Mouse (Mus musculus): ENCODE data around the gene Slc13a5. TPM values are rescaled to one million over a fixed set of nuclear protein-coding genes. Genes with fewer than 3 reads are reported as not detected.

The Slc13a5 gene
- polyA plus RNA-seq, 1 experiment, result 34.1 TPM

DNA sequence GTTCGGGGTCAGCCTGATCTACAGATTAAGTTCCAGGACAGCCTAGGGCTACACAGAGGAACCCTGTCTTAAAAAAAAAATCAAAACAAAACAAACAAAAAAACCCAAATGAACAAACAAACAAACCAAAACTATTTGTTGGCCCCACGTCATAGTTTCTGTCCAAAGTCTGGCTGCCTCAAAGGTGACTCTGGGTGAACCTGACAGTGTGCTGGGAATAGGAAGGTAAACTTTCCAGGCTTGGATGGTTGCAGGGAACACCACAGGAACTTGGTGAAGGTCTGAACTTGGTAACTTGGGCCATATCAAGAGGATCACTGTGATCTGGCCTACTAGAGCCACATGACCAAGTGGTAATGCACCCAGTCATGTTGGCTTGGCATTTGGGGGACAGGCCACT lies 10.6 kb downstream of the Slc13a5 start:
- H3K4me3 ChIP-seq (ENCODE audit: control insufficient read depth, low read depth, low read length), result no peak overlapping the region
- H3K27ac ChIP-seq (ENCODE audit: control insufficient read depth, insufficient read depth, low read depth, low read length), result no peak overlapping the region
- no peak for TF ChIP-seq POLR2A (IDR thresholded peaks at IDR 0.05; ENCODE audit: control insufficient read depth, low read depth, low read length)
- H3K27me3 ChIP-seq (ENCODE audit: control insufficient read depth, insufficient read depth, low read length), result no peaks in the 10 kb centered on the region
- no peaks in the 10 kb centered on the region for H3K36me3 ChIP-seq (ENCODE audit: control insufficient read depth, insufficient read depth, low read length)
- H3K4me1 ChIP-seq (ENCODE audit: control insufficient read depth, insufficient read depth, low read length), result no peaks in the 10 kb centered on the region

DNA sequence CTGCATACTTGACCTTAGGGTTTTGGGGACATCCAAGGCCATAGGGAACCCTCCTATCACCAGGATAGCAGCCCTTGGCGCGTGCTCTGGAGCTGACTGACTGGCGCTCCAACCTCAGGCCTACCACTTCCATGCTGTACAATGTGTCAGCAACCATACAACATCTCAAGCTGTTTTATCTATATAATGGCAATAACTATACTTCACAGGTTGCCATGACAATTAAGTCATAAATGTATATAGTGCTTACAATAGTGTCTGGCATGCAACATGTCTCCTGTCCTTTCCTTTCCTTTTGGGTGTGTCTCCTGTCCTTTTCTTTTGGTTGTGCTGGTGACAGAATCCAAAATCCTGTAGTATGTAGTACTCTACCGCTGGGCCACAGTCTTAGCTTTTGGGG lies 11.4 kb downstream of the Slc13a5 start:
- no peaks in the 10 kb centered on the region for H3K27me3 ChIP-seq (ENCODE audit: control insufficient read depth, insufficient read depth, low read length)
- H3K27ac ChIP-seq (ENCODE audit: control insufficient read depth, insufficient read depth, low read depth, low read length), result no peak overlapping the region
- no peaks in the 10 kb centered on the region for H3K4me1 ChIP-seq (ENCODE audit: control insufficient read depth, insufficient read depth, low read length)
- TF ChIP-seq CTCF (IDR thresholded peaks at IDR 0.05; ENCODE audit: control insufficient read depth, insufficient read depth, insufficient replicate concordance, low read depth, low read length) (no peak), POLR2A (IDR thresholded peaks at IDR 0.05; ENCODE audit: control insufficient read depth, low read depth, low read length) (no peak)
- no peak overlapping the region for H3K4me3 ChIP-seq (ENCODE audit: control insufficient read depth, low read depth, low read length)
- H3K36me3 ChIP-seq (ENCODE audit: control insufficient read depth, insufficient read depth, low read length), result no peaks in the 10 kb centered on the region

DNA sequence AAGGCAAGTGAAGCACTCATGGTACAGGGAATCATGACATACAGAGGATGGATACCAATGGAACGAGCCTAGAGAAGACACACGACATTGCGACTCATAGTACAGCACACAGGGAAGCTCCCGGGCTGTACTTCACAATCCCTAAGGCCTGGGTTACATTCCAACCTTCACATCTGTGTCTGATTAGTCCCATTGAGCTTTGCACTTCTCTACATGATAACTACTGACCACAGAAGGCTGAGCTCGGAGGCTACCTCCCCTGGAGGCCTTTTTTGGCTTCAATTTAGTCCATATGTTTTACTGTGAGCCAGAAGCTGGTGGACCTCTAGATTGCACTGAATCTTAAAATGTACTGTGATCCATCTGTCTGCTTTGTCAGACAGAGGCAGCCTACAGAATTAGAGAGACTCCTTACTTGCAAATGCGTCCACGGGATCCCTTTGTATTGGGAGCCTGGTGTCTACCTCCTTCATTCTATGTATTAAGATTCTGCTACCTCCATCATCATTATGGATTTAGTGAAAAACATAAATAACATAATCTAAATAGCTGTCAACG lies 21.7 kb downstream of the Slc13a5 start:
- Histone ChIP-seq H3K4me3 (ENCODE audit: control insufficient read depth, low read depth, low read length) (peak overlapping the region; percentile 7; the same call in 1 of the 2 replicates), H3K4me1 (ENCODE audit: control insufficient read depth, insufficient read depth, low read length) (no peaks in the 10 kb centered on the region), H3K27ac (ENCODE audit: control insufficient read depth, insufficient read depth, low read depth, low read length) (no peak overlapping the region), H3K27me3 (ENCODE audit: control insufficient read depth, insufficient read depth, low read length) (no peaks in the 10 kb centered on the region), H3K36me3 (ENCODE audit: control insufficient read depth, insufficient read depth, low read length) (no peaks in the 10 kb centered on the region)
- TF ChIP-seq POLR2A (IDR thresholded peaks at IDR 0.05; ENCODE audit: control insufficient read depth, low read depth, low read length), result no peak
- no peak for TF ChIP-seq CTCF (IDR thresholded peaks at IDR 0.05; ENCODE audit: control insufficient read depth, insufficient read depth, insufficient replicate concordance, low read depth, low read length)

DNA sequence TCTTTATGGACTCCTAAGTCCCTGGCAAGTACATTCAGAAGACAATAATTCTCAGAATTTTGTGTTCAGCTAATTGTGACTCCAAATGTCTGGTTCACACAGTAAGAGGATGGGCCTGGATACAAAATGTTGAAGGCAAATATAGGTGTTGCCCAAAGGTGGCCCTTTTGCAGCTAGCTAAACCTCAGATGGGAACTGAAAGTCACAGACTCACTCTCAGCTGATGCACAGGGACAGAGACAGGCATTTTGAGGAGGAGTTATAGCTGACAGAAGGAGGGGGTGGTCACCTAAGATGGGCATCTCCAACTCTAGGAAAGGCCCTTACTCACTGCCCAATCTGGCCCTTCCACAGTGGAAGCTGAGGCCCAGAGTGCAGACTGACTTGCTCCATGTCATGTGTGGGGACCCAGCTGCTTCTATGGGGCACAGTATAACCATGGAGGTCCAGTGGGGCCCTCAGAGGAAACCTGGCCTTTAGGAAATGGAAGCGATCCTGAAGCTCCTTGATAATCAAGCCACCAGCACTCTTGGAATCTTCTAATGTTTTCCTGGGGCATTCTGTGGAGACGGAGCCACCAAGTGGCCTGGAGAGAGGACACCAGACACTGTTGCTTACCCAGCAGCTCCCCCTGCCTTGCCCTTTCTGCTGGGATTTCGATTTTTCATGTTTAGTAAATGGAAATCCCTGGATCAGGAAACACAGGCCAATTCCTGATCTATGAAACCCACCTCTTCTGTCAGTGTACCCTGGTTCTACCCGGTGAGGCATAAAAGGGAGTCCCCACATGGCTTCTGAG lies 26.8 kb downstream of the Slc13a5 start:
- TF ChIP-seq POLR2A (IDR thresholded peaks at IDR 0.05; ENCODE audit: control insufficient read depth, low read depth, low read length) (no peak), CTCF (IDR thresholded peaks at IDR 0.05; ENCODE audit: control insufficient read depth, insufficient read depth, insufficient replicate concordance, low read depth, low read length) (no peak)
- H3K27me3 ChIP-seq (ENCODE audit: control insufficient read depth, insufficient read depth, low read length), result no peaks in the 10 kb centered on the region
- no peak overlapping the region for H3K4me3 ChIP-seq (ENCODE audit: control insufficient read depth, low read depth, low read length)
- H3K4me1 ChIP-seq (ENCODE audit: control insufficient read depth, insufficient read depth, low read length), result no peaks in the 10 kb centered on the region
- H3K36me3 ChIP-seq (ENCODE audit: control insufficient read depth, insufficient read depth, low read length), result no peaks in the 10 kb centered on the region
- H3K27ac ChIP-seq (ENCODE audit: control insufficient read depth, insufficient read depth, low read depth, low read length), result no peak overlapping the region

DNA sequence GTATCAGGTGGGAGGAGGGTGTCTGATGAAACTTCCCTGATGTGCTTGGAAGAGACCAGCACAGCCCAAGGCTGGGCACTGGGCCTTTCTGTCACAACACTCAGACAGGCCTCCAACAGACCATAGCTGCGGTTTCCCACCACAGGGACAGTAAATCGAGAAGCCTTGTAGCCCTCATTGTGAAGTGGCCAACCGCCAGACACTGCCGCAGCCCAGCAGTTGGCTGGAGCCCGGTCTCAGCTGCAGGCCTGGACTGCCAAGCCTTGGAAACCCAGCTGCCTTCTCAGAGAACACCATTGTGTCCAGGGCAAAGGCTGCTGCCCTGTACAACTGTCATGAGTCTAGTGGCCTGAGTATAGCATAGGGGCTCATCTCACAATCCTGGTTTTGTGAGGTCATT lies 33.0 kb downstream of the Slc13a5 start:
- Histone ChIP-seq H3K27me3 (ENCODE audit: control insufficient read depth, insufficient read depth, low read length) (no peaks in the 10 kb centered on the region), H3K4me3 (ENCODE audit: control insufficient read depth, low read depth, low read length) (peak overlapping the region; percentile 59), H3K4me1 (ENCODE audit: control insufficient read depth, insufficient read depth, low read length) (peaks cover 2% of the 10 kb centered on the region; the same call in 1 of the 2 replicates), H3K27ac (ENCODE audit: control insufficient read depth, insufficient read depth, low read depth, low read length) (peak overlapping the region; percentile 2; the same call in 1 of the 2 replicates), H3K36me3 (ENCODE audit: control insufficient read depth, insufficient read depth, low read length) (no peaks in the 10 kb centered on the region)
- TF ChIP-seq CTCF (IDR thresholded peaks at IDR 0.05; ENCODE audit: control insufficient read depth, insufficient read depth, insufficient replicate concordance, low read depth, low read length) (no peak), POLR2A (IDR thresholded peaks at IDR 0.05; ENCODE audit: control insufficient read depth, low read depth, low read length) (0 out of 2 replicates have a peak, but pooled peaks have one; percentile 47)

DNA sequence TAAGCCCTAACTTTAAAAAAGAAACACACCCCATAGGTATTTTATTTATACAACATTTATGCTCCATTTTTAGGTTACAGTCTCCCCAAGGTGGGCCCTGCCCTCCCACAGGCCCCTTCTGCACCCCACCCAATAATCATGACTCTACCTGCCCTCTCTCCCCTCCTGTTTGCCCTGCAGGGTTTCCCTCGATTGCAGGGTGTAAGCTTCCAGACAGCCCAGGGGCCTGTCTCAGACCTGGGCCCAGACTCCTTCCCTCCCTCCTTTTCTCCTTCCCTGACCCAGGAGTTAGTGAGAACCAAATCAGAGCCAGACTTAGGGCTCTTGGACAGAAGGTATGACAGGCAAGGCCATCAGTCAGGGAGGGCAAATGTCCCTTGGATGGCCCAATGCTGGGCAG lies 34.0 kb downstream of the Slc13a5 start:
- Histone ChIP-seq H3K27me3 (ENCODE audit: control insufficient read depth, insufficient read depth, low read length) (no peaks in the 10 kb centered on the region), H3K36me3 (ENCODE audit: control insufficient read depth, insufficient read depth, low read length) (no peaks in the 10 kb centered on the region), H3K4me3 (ENCODE audit: control insufficient read depth, low read depth, low read length) (no peak overlapping the region), H3K4me1 (ENCODE audit: control insufficient read depth, insufficient read depth, low read length) (peaks cover 2% of the 10 kb centered on the region; the same call in 1 of the 2 replicates), H3K27ac (ENCODE audit: control insufficient read depth, insufficient read depth, low read depth, low read length) (no peak overlapping the region)
- TF ChIP-seq CTCF (IDR thresholded peaks at IDR 0.05; ENCODE audit: control insufficient read depth, insufficient read depth, insufficient replicate concordance, low read depth, low read length) (no peak), POLR2A (IDR thresholded peaks at IDR 0.05; ENCODE audit: control insufficient read depth, low read depth, low read length) (no peak)

DNA sequence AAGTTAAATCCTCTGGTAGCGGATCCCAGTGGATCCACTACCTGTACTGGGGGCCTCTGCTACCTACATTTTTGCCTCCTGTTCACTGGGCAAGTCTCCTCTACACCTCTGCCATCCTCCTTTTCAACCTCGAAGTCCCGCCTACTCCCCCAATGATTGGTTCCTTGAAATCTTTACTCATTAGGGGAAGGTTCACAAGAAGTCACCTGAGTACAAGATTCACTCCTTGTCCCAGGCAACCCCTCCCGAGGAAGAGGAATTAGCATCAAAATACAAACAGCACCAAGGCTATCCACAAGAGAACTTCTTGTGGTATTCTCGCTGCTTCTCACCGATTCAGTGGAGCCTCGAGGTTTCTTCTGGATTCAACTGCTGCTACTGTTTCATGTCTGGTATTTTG lies 35.0 kb downstream of the Slc13a5 start:
- H3K4me3 ChIP-seq (ENCODE audit: control insufficient read depth, low read depth, low read length), result no peak overlapping the region
- H3K4me1 ChIP-seq (ENCODE audit: control insufficient read depth, insufficient read depth, low read length), result peaks cover 2% of the 10 kb centered on the region; the same call in 1 of the 2 replicates
- no peak overlapping the region for H3K27ac ChIP-seq (ENCODE audit: control insufficient read depth, insufficient read depth, low read depth, low read length)
- no peaks in the 10 kb centered on the region for H3K27me3 ChIP-seq (ENCODE audit: control insufficient read depth, insufficient read depth, low read length)
- no peak for TF ChIP-seq CTCF (IDR thresholded peaks at IDR 0.05; ENCODE audit: control insufficient read depth, insufficient read depth, insufficient replicate concordance, low read depth, low read length)
- TF ChIP-seq POLR2A (IDR thresholded peaks at IDR 0.05; ENCODE audit: control insufficient read depth, low read depth, low read length), result no peak
- no peaks in the 10 kb centered on the region for H3K36me3 ChIP-seq (ENCODE audit: control insufficient read depth, insufficient read depth, low read length)

Measured in testis, adult 2 months (tissue).